Mouse (Mus musculus) heart, adult 2 months (tissue): ENCODE measurements around the gene Gls2. TPM values are rescaled to one million over a fixed set of nuclear protein-coding genes. Genes with fewer than 3 reads are reported as not detected.

Experiments used
- DNase-seq, 2 experiments: peaks; one replicate each; pipeline ENCODE4 v3.0.0; 2021
- H3K27ac ChIP-seq: fragments of 200-600 bp; 2 replicates; pipeline ENCODE4 v1.8.1; 2022
- H3K27me3 ChIP-seq: fragments of 200-500 bp; 2 replicates; pipeline ENCODE4 v1.6.1; 2012; ENCODE audit warnings: mild to moderate bottlenecking, low read length, inconsistent platforms, mixed read lengths; ENCODE audit not compliant: control insufficient read depth, insufficient read depth
- H3K36me3 ChIP-seq: fragments of 200-500 bp; 2 replicates; pipeline ENCODE4 v1.6.1; 2012; ENCODE audit warnings: low read length, inconsistent platforms; ENCODE audit not compliant: control insufficient read depth, insufficient read depth
- H3K4me1 ChIP-seq: fragments of 200-500 bp; 2 replicates; pipeline ENCODE4 v1.6.1; 2011; ENCODE audit warnings: low read length; ENCODE audit not compliant: control insufficient read depth, insufficient read depth
- H3K4me3 ChIP-seq: fragments of 200-600 bp; 2 replicates; pipeline ENCODE4 v1.8.1; 2022
- H3K79me2 ChIP-seq: fragments of 200-500 bp; replicated peaks from 2 replicates; pipeline ENCODE4 v1.6.1; 2012; ENCODE audit warnings: mild to moderate bottlenecking, inconsistent platforms, low read length, moderate library complexity, mixed read lengths; ENCODE audit not compliant: control insufficient read depth, insufficient read depth
- H3K9ac ChIP-seq: fragments of 200-500 bp; 2 replicates; pipeline ENCODE4 v1.6.1; 2012; ENCODE audit warnings: low read depth, mild to moderate bottlenecking, control low read depth, inconsistent platforms, low read length, mixed read lengths
- CTCF ChIP-seq: fragments of 200-600 bp; IDR thresholded peaks from 2 replicates; pipeline ENCODE4 v1.8.1; 2022; ENCODE audit warnings: antibody characterized with exemption, mild to moderate bottlenecking, moderate library complexity
- EP300 ChIP-seq: fragments of 200-500 bp; IDR thresholded peaks from 2 replicates; pipeline ENCODE4 v1.6.1; 2011; ENCODE audit warnings: low read depth, low read length, control low read depth; ENCODE audit not compliant: insufficient read depth
- POLR2A ChIP-seq: fragments of 200-500 bp; IDR thresholded peaks from 2 replicates; pipeline ENCODE4 v1.6.1; 2011; ENCODE audit warnings: mild to moderate bottlenecking, low read depth, low read length, control low read depth; ENCODE audit not compliant: insufficient read depth
- WGBS: fragments of 180-500 bp; shearing (Covaris S2); methylation state at CpG from one replicate; pipeline ENCODE4 v1.1.7; 2018; 5-methylcytosine and 5-hydroxymethylcytosine counted together
- intact Hi-C: fragments of 180-260 bp; cut with DNase I; formaldehyde crosslinking; loops from one replicate; pipeline ENCODE4 v1.15.1; 2025
- polyA plus RNA-seq: library from polyadenylated mRNA; depleted of rRNA; stranded (reverse); fragments of >200 nt; gene quantifications from 2 replicates; pipeline ENCODE4 v1.2.3, GENCODE M21; 2012
- total RNA-seq, 2 experiments: library from RNA; stranded (reverse); gene quantifications; 2 replicates each; pipeline ENCODE4 v1.2.3; 2021

Gls2 gene
- total and polyA plus RNA-seq, 3 experiments = 0.75 to 1.00 (median 0.78) TPM

GRCm38 (mm10) chr10:128214981-128215380, 20.7 kb downstream of the Gls2 start:
- intact Hi-C loops = no loop called here
- no peak overlapping the region for H3K9ac ChIP-seq
- WGBS = 79% methylated on average over 5 of the region's 5 CpGs
- H3K36me3 ChIP-seq = no peaks in the 10 kb centered on the region
- H3K27me3 ChIP-seq = no peaks in the 10 kb centered on the region; the same call in 1 of the 2 replicates
- no peak for DNase-seq
- TF ChIP-seq CTCF = no peak
- H3K79me2 ChIP-seq = no peaks in the 10 kb centered on the region
- no peak overlapping the region for H3K4me3 ChIP-seq
- H3K27ac ChIP-seq = no peak overlapping the region
- peaks cover 3% of the 10 kb centered on the region for H3K4me1 ChIP-seq

DNA sequence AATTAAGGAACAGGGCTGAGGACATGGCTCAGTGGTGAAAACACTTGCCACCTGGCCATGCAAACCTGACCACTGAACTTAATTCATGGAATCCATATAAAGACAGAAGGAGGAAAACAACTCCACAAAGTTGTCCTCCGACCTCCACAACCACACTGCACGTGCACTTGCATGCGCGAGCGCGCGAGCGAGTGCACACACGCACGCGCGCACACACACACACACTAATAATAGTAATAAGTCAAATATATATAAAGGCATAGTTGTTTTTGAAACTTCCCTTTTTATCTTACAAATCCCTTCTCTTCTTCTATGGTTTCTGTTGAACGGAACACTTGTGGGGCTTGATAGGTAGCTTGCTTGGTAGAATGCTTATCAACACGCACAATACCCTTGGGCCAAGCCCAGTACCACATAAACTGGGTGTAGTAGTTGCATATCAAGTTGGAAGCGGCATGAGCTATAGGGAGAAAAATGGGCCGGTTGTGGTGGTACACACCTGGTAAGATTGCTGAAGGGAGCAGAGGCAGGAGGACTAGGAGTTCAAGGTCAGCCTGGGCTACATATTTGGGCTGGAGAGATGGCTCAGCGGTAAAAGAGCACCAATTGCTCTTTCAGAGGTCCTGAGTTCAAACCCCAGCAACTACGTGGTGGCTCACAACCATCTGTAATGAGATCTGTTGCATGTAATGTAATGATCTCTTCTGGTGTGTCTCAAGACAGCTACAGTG, 24.3 kb downstream of the Gls2 start:
- no peaks in the 10 kb centered on the region; the same call in 1 of the 2 replicates for H3K27me3 ChIP-seq
- no peak overlapping the region for H3K4me3 ChIP-seq
- no peak overlapping the region for H3K9ac ChIP-seq
- DNase-seq = no peak
- H3K27ac ChIP-seq = no peak overlapping the region
- no peaks in the 10 kb centered on the region for H3K36me3 ChIP-seq
- no peak for TF ChIP-seq CTCF
- no peak for TF ChIP-seq EP300
- no peak for TF ChIP-seq POLR2A
- no peaks in the 10 kb centered on the region for H3K4me1 ChIP-seq
- H3K79me2 ChIP-seq = no peaks in the 10 kb centered on the region
- 91% methylated on average over 18 of the region's 18 CpGs for WGBS
- intact Hi-C loops = no loop called here

GRCm38 (mm10) chr10:128221533-128222286, 27.5 kb downstream of the Gls2 start:
- no peaks in the 10 kb centered on the region for H3K27me3 ChIP-seq
- H3K9ac ChIP-seq = no peak overlapping the region
- TF ChIP-seq CTCF (peak; percentile 43), POLR2A (no peak), EP300 (no peak)
- DNase-seq = peak in 1 of 2 experiments; percentile 24
- H3K4me3 ChIP-seq = no peak overlapping the region
- intact Hi-C loops = no loop called here
- H3K27ac ChIP-seq = no peak overlapping the region
- H3K4me1 ChIP-seq = no peaks in the 10 kb centered on the region
- H3K79me2 ChIP-seq = no peaks in the 10 kb centered on the region
- no peaks in the 10 kb centered on the region for H3K36me3 ChIP-seq
- WGBS = 49% methylated on average over 16 of the region's 16 CpGs

DNA sequence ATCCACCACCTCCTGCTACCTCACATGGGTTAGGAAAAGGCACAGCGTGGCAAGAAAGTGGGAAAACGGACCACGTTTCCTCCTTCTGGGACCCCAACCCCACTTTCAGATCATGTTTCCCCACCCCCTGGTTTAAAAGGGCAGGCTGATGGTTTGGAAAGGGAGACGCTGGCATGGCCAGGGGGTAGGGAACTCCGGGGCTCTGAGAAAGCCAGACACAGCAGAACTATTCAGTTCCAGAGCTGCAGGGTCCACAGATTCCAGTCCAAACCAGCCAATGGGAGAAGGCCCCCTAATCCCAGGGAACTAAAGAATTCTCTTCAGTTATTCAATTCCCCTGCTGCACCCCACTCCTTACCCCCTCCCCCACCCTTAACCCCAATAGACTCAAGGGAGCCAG, 30.8 kb downstream of the Gls2 start:
- DNase-seq = no peak

GRCm38 (mm10) chr10:128225538-128225937, 31.3 kb downstream of the Gls2 start, which contains the start of gene Mip:
TSS of gene Mip (plus strand) at chr10:128225838.
- Histone ChIP-seq H3K9ac (no peak within 1 kb of the TSS), H3K4me1 (no peaks in the 10 kb centered on the region), H3K79me2 (no peaks in the 10 kb centered on the region), H3K27me3 (no peaks in the 10 kb centered on the region), H3K36me3 (no peaks in the 10 kb centered on the region), H3K27ac (no peak within 1 kb of the TSS), H3K4me3 (no peak within 1 kb of the TSS)
- intact Hi-C loops = no loop called here
- no peak for TF ChIP-seq EP300
- no peak for TF ChIP-seq POLR2A
- no peak for TF ChIP-seq CTCF
- WGBS = 53% methylated on average over 4 of the region's 4 CpGs
- no peak for DNase-seq

More for the DNA sequence above, 30.8 kb downstream of the Gls2 start:
- Histone ChIP-seq H3K4me1 (no peaks in the 10 kb centered on the region), H3K27me3 (no peaks in the 10 kb centered on the region), H3K27ac (no peak overlapping the region), H3K4me3 (no peak overlapping the region), H3K79me2 (no peaks in the 10 kb centered on the region), H3K9ac (no peak overlapping the region), H3K36me3 (no peaks in the 10 kb centered on the region)
- intact Hi-C loops = no loop called here
- no peak for TF ChIP-seq CTCF
- 67% methylated on average over 5 of the region's 5 CpGs for WGBS

GRCm38 (mm10) chr10:128227592-128227991, 33.3 kb downstream of the Gls2 start:
- 69% methylated on average over 9 of the region's 9 CpGs for WGBS
- TF ChIP-seq POLR2A = no peak
- TF ChIP-seq EP300 = no peak
- TF ChIP-seq CTCF = no peak
- H3K27ac ChIP-seq = no peak overlapping the region
- intact Hi-C loops = no loop called here
- H3K9ac ChIP-seq = no peak overlapping the region
- no peaks in the 10 kb centered on the region for H3K27me3 ChIP-seq
- H3K4me3 ChIP-seq = no peak overlapping the region
- H3K4me1 ChIP-seq = no peaks in the 10 kb centered on the region; the same call in 1 of the 2 replicates
- H3K36me3 ChIP-seq = no peaks in the 10 kb centered on the region
- no peak for DNase-seq
- no peaks in the 10 kb centered on the region for H3K79me2 ChIP-seq
